Mouse (Mus musculus): ENCODE results near the gene Zfp352.
"Not testable (repeated sequence)": the region's sequence is repeated elsewhere in the genome, so short reads cannot be mapped to it uniquely, and the experiment has no call there.

Gene Zfp352

DNA sequence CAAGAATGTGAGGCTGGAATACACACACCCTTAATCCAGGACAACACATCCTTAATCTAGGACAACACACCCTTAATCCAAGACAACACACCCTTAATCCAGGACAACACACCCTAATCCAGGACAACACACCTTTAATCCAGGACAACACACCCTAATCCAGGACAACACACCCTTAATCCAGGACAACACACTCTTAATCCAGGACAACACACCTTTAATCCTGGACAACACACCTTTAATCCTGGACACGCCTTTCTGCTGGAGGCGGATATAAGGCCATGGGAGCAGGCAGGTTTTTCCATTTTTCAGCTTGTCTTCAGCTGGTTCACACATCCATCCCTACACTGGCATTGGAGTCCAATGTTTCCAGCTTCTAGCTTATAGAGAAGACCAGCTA is at the start of gene Zfp352:
Gene Zfp352 (plus strand): TSS at position 301 of the 400 bp plus-strand sequence.
- no peak for DNase-seq (ENCODE audit: low spot score)

GRCm38 (mm10) chr4:90170890-90171483 is 47.6 kb upstream of the Zfp352 start:
- peak; percentile 52 for DNase-seq (ENCODE audit: low spot score)

DNA sequence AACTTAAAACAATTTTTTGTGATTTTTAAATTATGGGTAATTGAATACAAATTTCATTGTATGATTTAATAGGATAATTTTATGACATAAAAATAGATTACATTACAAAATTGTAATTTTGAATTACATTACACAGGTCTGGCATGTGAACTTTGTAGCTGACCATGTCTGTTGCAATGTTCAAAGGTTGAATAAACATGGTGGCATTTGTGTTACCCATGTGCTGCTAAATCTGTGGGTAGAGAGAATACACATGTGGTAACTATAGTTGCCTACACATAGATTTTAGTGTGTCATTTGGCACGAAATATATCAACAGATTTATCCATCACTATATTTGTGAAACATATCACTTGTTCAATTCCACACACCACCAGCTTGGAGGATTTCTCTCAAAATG is 44.6 kb upstream of the Zfp352 start:
- no peak for DNase-seq (ENCODE audit: low spot score)

- no peak for DNase-seq (ENCODE audit: low spot score)
Observed at GRCm38 (mm10) chr4:90203421-90203820, 15.2 kb upstream of the Zfp352 start.

DNA sequence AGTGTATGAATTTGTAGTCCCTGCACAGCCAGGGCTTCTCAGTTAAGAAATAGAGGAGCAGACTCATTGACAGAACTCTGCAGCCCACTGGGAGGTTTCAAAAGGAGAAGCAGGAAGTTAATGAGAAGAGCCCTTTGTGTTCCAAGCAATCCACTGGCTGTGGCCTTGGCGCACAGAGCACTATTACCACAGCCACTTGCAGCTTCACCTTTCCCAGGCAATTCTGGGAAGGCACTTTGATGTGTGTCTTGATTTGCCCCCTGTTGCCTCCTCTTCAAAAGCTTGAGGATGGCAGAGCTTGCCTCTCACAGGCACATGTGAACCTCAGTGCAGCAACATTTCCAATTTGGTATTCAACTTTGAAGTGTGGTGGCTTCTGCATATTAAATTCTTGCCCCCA is 7.1 kb upstream of the Zfp352 start:
- DNase-seq (ENCODE audit: low spot score), result no peak

- no peak for DNase-seq (ENCODE audit: low spot score)
Observed at GRCm38 (mm10) chr4:90212076-90212475, 6.5 kb upstream of the Zfp352 start.

GRCm38 (mm10) chr4:90235646-90236045 is 17.0 kb downstream of the Zfp352 start:
- DNase-seq (ENCODE audit: low spot score), result not testable (repeated sequence)

DNA sequence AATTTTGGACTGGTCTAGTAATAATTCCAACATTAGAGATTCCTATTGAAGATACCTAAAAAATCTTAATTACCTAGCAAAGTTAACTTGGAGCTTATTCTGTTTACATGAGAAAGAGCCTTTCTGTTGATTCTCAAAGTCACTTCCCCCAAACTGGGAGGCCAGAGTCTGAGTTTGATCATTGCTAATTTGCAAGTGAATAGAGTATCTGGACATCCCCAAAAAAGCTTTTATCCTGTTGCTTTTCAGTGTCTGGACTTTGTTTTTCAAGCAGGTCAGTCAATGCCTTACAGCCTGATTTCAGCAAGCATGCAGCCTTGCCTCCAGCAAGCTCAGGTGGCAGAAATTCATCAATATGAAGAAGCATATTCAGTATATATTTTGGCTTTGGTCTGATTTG is 51.2 kb downstream of the Zfp352 start:
- DNase-seq (ENCODE audit: low spot score), result no peak

Data from retina, embryonic 14.5 days (tissue).